Mouse (Mus musculus) intestine, embryonic 15.5 days (tissue): ENCODE measurements at regions not wholly inside any gene's neighbourhood (a gene's known extent, or its start where the extent isn't known, plus 50 kb on each side); places are given as distances from the start of the nearest gene placed in this dataset.
A peak's percentile ranks its signal among the peaks of the same experiment; 100 is the strongest.

Source experiments
- ATAC-seq: fragments of 200-750 bp; cut with Nextera tagmentation; 2 replicates; pipeline ENCODE4 v1.8.0; 2017; ENCODE audit warnings: moderate TSS enrichment, moderate library complexity
- H3K27ac ChIP-seq: fragments of 300-500 bp; sonication (generic); 2 replicates; pipeline ENCODE4 v1.5.1; 2015; ENCODE audit warnings: mild to moderate bottlenecking, inconsistent platforms
- H3K27me3 ChIP-seq: fragments of 300-500 bp; sonication (generic); replicated peaks from 2 replicates; pipeline ENCODE4 v1.6.1; 2015; ENCODE audit warnings: inconsistent platforms
- H3K36me3 ChIP-seq: fragments of 300-500 bp; sonication (generic); 2 replicates; pipeline ENCODE4 v1.6.1; 2015; ENCODE audit warnings: inconsistent platforms
- H3K4me1 ChIP-seq: fragments of 300-500 bp; sonication (generic); replicated peaks from 2 replicates; pipeline ENCODE4 v1.6.1; 2015; ENCODE audit warnings: inconsistent platforms
- H3K4me2 ChIP-seq: fragments of 300-500 bp; sonication (generic); replicated peaks from 2 replicates; pipeline ENCODE4 v1.6.1; 2015; ENCODE audit warnings: mild to moderate bottlenecking, inconsistent platforms
- H3K4me3 ChIP-seq: fragments of 300-500 bp; sonication (generic); replicated peaks from 2 replicates; pipeline ENCODE4 v1.5.1; 2015; ENCODE audit warnings: inconsistent platforms
- H3K9ac ChIP-seq: fragments of 300-500 bp; sonication (generic); 2 replicates; pipeline ENCODE4 v1.6.1; 2015; ENCODE audit warnings: inconsistent platforms
- H3K9me3 ChIP-seq: fragments of 300-500 bp; sonication (generic); 2 replicates; pipeline ENCODE4 v1.6.1; 2016; ENCODE audit warnings: inconsistent platforms
- WGBS: fragments of 180-500 bp; shearing (Covaris S2); methylation state at CpG from one replicate; pipeline ENCODE4 v1.1.7; 2015; 5-methylcytosine and 5-hydroxymethylcytosine counted together

GRCm38 (mm10) chr3:23334958-23335357 is 1258.5 kb downstream of the Tbl1xr1 start:
- no peak overlapping the region for H3K4me3 ChIP-seq

GRCm38 (mm10) chr3:23374341-23374740 is 1297.9 kb downstream of the Tbl1xr1 start:
- no peak for ATAC-seq
- Histone ChIP-seq H3K27ac (no peak overlapping the region), H3K4me3 (no peak overlapping the region), H3K9ac (no peak overlapping the region), H3K27me3 (no peaks in the 10 kb centered on the region), H3K4me2 (no peak overlapping the region), H3K36me3 (no peaks in the 10 kb centered on the region), H3K4me1 (no peaks in the 10 kb centered on the region), H3K9me3 (no peaks in the 10 kb centered on the region)
- 85% methylated on average over 5 of the region's 5 CpGs for WGBS

More at GRCm38 (mm10) chr3:23334958-23335357, 1258.5 kb downstream of the Tbl1xr1 start:
- no peaks in the 10 kb centered on the region for H3K9me3 ChIP-seq
- H3K27ac ChIP-seq: no peak overlapping the region
- no peaks in the 10 kb centered on the region for H3K27me3 ChIP-seq
- no peaks in the 10 kb centered on the region for H3K4me1 ChIP-seq
- no peak for ATAC-seq
- H3K36me3 ChIP-seq: no peaks in the 10 kb centered on the region
- H3K4me2 ChIP-seq: no peak overlapping the region
- H3K9ac ChIP-seq: no peak overlapping the region

- WGBS: 67% methylated on average over 1 of the region's 1 CpGs
- no peak overlapping the region for H3K4me2 ChIP-seq
- H3K9ac ChIP-seq: no peak overlapping the region
- H3K27ac ChIP-seq: no peak overlapping the region
- H3K4me3 ChIP-seq: no peak overlapping the region
- H3K4me1 ChIP-seq: no peaks in the 10 kb centered on the region
- H3K9me3 ChIP-seq: no peaks in the 10 kb centered on the region
- no peaks in the 10 kb centered on the region for H3K27me3 ChIP-seq
- no peaks in the 10 kb centered on the region for H3K36me3 ChIP-seq
- no peak for ATAC-seq
These were observed 1328.4 kb downstream of the Tbl1xr1 start for GRCm38 (mm10) chr3:23404877-23405276.

- no peak overlapping the region for H3K4me3 ChIP-seq
- H3K4me1 ChIP-seq: no peaks in the 10 kb centered on the region
- H3K27ac ChIP-seq: no peak overlapping the region
- ATAC-seq: no peak
- no peaks in the 10 kb centered on the region for H3K9me3 ChIP-seq
- no peaks in the 10 kb centered on the region for H3K27me3 ChIP-seq
- no peak overlapping the region for H3K4me2 ChIP-seq
- no peak overlapping the region for H3K9ac ChIP-seq
- no peaks in the 10 kb centered on the region for H3K36me3 ChIP-seq
These were observed 1333.0 kb downstream of the Tbl1xr1 start for GRCm38 (mm10) chr3:23409431-23409830.

GRCm38 (mm10) chr3:23426956-23427355 is 1350.5 kb downstream of the Tbl1xr1 start:
- Histone ChIP-seq H3K9me3 (no peaks in the 10 kb centered on the region), H3K4me1 (no peaks in the 10 kb centered on the region), H3K36me3 (no peaks in the 10 kb centered on the region), H3K4me2 (no peak overlapping the region), H3K27me3 (no peaks in the 10 kb centered on the region), H3K27ac (no peak overlapping the region), H3K4me3 (no peak overlapping the region), H3K9ac (no peak overlapping the region)
- 75% methylated on average over 3 of the region's 3 CpGs for WGBS
- peak; percentile 85 for ATAC-seq

GRCm38 (mm10) chr3:23435016-23435415 is 1358.6 kb downstream of the Tbl1xr1 start:
- Histone ChIP-seq H3K4me3 (no peak overlapping the region), H3K27me3 (no peaks in the 10 kb centered on the region), H3K4me2 (no peak overlapping the region), H3K36me3 (no peaks in the 10 kb centered on the region), H3K9me3 (no peaks in the 10 kb centered on the region), H3K27ac (no peak overlapping the region), H3K9ac (no peak overlapping the region), H3K4me1 (no peaks in the 10 kb centered on the region)
- ATAC-seq: no peak

- WGBS: 86% methylated on average over 1 of the region's 1 CpGs
- no peak overlapping the region for H3K9ac ChIP-seq
- ATAC-seq: no peak
These were observed 1381.3 kb downstream of the Tbl1xr1 start for GRCm38 (mm10) chr3:23457720-23458119.

GRCm38 (mm10) chr3:23499889-23500288 is 1423.4 kb downstream of the Tbl1xr1 start:
- Histone ChIP-seq H3K27ac (no peak overlapping the region), H3K4me3 (no peak overlapping the region), H3K27me3 (no peaks in the 10 kb centered on the region), H3K4me1 (no peaks in the 10 kb centered on the region), H3K36me3 (no peaks in the 10 kb centered on the region), H3K9me3 (no peaks in the 10 kb centered on the region), H3K9ac (no peak overlapping the region), H3K4me2 (no peak overlapping the region)
- no peak for ATAC-seq
- WGBS: 92% methylated on average over 1 of the region's 1 CpGs

More at GRCm38 (mm10) chr3:23457720-23458119, 1381.3 kb downstream of the Tbl1xr1 start:
- Histone ChIP-seq H3K4me3 (no peak overlapping the region), H3K4me1 (no peaks in the 10 kb centered on the region), H3K27ac (no peak overlapping the region), H3K4me2 (no peak overlapping the region), H3K9me3 (no peaks in the 10 kb centered on the region), H3K27me3 (no peaks in the 10 kb centered on the region), H3K36me3 (no peaks in the 10 kb centered on the region)

- H3K27me3 ChIP-seq: no peaks in the 10 kb centered on the region
- no peak overlapping the region for H3K27ac ChIP-seq
- H3K4me1 ChIP-seq: no peaks in the 10 kb centered on the region
- no peak overlapping the region for H3K4me3 ChIP-seq
- 81% methylated on average over 3 of the region's 3 CpGs for WGBS
- H3K9me3 ChIP-seq: no peaks in the 10 kb centered on the region
- H3K9ac ChIP-seq: no peak overlapping the region
- H3K36me3 ChIP-seq: no peaks in the 10 kb centered on the region
- ATAC-seq: no peak
- no peak overlapping the region for H3K4me2 ChIP-seq
These were observed 1471.1 kb downstream of the Tbl1xr1 start for GRCm38 (mm10) chr3:23547546-23547945.

GRCm38 (mm10) chr3:23564340-23564739 is 1487.9 kb downstream of the Tbl1xr1 start:
- Histone ChIP-seq H3K4me2 (no peak overlapping the region), H3K9ac (no peak overlapping the region), H3K9me3 (no peaks in the 10 kb centered on the region), H3K36me3 (no peaks in the 10 kb centered on the region), H3K4me1 (no peaks in the 10 kb centered on the region), H3K27ac (no peak overlapping the region), H3K27me3 (no peaks in the 10 kb centered on the region), H3K4me3 (no peak overlapping the region)
- ATAC-seq: no peak
- 75% methylated on average over 2 of the region's 2 CpGs for WGBS

- H3K36me3 ChIP-seq: no peaks in the 10 kb centered on the region
- 93% methylated on average over 12 of the region's 12 CpGs for WGBS
- no peaks in the 10 kb centered on the region for H3K27me3 ChIP-seq
- H3K27ac ChIP-seq: no peak overlapping the region
- H3K4me2 ChIP-seq: no peak overlapping the region
- H3K4me1 ChIP-seq: no peaks in the 10 kb centered on the region
- no peak overlapping the region for H3K9ac ChIP-seq
- no peak overlapping the region for H3K4me3 ChIP-seq
- no peaks in the 10 kb centered on the region for H3K9me3 ChIP-seq
- ATAC-seq: no peak
These were observed 1492.4 kb downstream of the Tbl1xr1 start for GRCm38 (mm10) chr3:23568806-23569205.

GRCm38 (mm10) chr3:23592506-23593141 is 1516.2 kb downstream of the Tbl1xr1 start:
- Histone ChIP-seq H3K27me3 (no peaks in the 10 kb centered on the region), H3K27ac (no peak overlapping the region), H3K4me1 (no peaks in the 10 kb centered on the region), H3K9ac (no peak overlapping the region), H3K36me3 (no peaks in the 10 kb centered on the region), H3K9me3 (no peaks in the 10 kb centered on the region), H3K4me3 (no peak overlapping the region), H3K4me2 (no peak overlapping the region)
- ATAC-seq: no peak
- 67% methylated on average over 3 of the region's 3 CpGs for WGBS

- H3K27me3 ChIP-seq: no peaks in the 10 kb centered on the region
- H3K36me3 ChIP-seq: no peaks in the 10 kb centered on the region
- no peak overlapping the region for H3K27ac ChIP-seq
- H3K4me3 ChIP-seq: no peak overlapping the region
- ATAC-seq: peak; percentile 68; the same call in 1 of the 2 replicates
- no peaks in the 10 kb centered on the region for H3K4me1 ChIP-seq
- 77% methylated on average over 3 of the region's 3 CpGs for WGBS
- H3K9me3 ChIP-seq: no peaks in the 10 kb centered on the region
- no peak overlapping the region for H3K4me2 ChIP-seq
- no peak overlapping the region for H3K9ac ChIP-seq
These were observed 1525.0 kb downstream of the Tbl1xr1 start for GRCm38 (mm10) chr3:23601469-23601868.
